Mouse (Mus musculus) cerebellum, adult (tissue): ENCODE measurements around the gene Rem2.

Source experiments
- ATAC-seq: cut with Nextera tagmentation; 2 replicates; pipeline ENCODE4 v1.9.2; 2017; ENCODE audit warnings: mild to moderate bottlenecking, moderate library complexity, mixed read lengths; ENCODE audit not compliant: insufficient number of reproducible peaks, low FRiP score, low TSS enrichment

Gene Rem2

DNA sequence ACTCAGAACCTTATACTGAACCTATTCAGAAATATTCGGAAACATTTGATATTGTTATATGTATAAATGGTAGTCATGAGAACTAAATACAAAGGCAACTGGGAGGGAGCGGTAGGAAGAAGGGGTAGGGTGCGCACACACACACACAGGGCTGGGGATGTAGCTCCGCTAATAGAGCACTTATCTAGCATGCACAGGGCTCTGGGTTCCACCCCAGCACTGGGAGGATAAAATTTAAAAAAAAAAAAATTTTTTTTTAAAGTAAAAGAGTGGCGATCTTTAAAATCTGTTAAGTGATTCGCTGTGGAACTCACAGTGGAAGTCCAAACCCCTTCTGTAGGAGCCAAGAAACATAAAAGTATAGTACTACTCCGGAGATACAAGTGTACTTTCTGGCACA lies 10.0 kb downstream of the Rem2 start:
- no peak for ATAC-seq

DNA sequence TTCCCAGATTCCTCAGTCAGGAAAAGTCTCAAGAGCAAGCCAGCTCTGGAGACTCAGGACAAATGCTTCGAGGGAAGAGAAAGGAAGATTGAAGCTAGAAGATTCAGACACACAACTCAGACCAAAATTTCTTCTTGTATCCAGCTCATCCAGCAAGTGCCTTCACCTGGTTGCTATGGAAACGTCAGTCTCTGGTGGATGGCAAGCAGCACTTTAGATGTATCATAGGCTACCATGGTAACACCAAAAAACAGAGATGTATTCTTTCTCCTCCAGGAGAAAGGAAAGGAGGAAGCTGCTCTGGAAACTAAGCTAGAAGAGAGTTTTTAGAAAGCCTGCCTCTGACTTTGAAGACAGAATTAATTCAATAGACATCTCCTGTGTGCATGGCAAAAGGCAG lies 11.8 kb downstream of the Rem2 start:
- ATAC-seq: no peak

DNA sequence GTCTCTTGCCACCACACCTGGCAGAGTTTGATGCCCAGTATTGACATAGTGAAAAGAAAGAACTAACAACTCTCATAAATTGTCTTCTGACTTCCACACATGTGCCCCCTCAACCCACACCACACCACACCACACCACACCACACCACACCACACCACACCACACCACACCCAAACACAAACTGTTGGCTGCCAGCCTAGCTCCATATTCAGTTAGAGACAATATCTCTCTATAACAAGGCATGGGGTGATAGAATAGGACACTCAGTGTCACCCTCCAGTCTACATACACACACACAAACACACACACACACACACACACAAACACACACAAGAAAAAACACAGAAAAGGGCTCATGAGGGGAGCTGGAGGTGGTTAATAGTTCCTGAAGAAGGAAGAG lies 12.4 kb downstream of the Rem2 start:
- ATAC-seq: no peak

DNA sequence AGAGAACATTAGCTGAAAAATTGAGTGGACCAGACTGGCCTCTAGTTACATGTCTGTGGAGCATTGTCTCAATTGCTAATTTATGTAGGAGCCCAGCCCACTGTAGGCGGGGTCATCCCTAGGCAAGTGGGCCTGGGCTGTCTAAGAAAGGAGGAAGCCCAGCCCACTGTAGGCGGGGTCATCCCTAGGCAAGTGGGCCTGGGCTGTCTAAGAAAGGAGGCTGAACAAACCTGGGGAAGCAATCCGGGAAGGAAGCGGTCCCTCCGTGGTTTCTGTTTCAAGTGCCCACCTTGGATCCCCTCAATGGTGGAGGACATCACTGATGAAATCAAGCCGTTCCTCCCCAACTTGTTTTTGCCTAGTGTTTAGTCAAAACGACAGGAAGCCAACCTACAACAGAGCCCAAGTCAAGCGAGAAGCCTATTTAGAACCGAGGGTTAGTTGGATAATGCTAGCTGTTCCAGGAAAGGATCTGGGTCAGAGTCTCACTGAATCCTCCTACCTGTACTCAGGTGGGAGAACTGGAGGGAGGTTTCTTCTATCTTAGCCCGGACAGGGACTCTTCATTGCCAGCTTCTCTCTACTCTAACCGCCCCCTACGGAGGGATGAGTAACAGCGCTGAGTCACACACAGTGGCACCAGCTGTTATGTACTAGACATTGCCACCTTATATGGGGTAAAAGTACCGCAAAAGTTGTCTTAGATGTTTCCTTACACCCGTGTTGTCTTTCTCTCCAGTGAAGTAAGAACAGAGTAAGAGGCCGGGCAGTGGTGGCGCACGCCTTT lies 16.6 kb downstream of the Rem2 start:
- ATAC-seq: no peak

- no peak for ATAC-seq
These were observed 17.3 kb downstream of the Rem2 start for GRCm38 (mm10) chr14:54493236-54493635.

GRCm38 (mm10) chr14:54494234-54494633 lies 18.3 kb downstream of the Rem2 start:
- peak; percentile 88; the same call in 1 of the 2 replicates for ATAC-seq

GRCm38 (mm10) chr14:54496706-54497105 lies 20.8 kb downstream of the Rem2 start:
- ATAC-seq: no peak

DNA sequence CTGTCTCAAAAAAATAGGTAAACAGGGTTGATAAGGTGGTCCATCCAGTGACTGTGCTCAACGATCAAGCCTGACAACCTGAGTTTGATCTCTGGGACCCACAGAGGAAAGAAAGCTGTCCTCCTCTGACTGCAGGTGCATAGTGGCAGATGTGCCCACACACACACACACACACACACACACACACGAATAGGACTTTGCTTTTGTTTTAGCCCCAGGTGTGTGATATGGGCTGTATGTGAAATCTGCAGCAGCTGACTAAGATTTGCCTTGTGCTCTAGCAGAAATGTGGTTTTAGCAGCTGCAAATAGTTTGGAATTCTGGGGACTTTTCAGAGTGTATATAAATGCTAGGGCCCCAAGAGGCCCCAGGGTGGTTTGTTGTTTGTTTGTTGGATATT lies 23.4 kb downstream of the Rem2 start:
- no peak for ATAC-seq

DNA sequence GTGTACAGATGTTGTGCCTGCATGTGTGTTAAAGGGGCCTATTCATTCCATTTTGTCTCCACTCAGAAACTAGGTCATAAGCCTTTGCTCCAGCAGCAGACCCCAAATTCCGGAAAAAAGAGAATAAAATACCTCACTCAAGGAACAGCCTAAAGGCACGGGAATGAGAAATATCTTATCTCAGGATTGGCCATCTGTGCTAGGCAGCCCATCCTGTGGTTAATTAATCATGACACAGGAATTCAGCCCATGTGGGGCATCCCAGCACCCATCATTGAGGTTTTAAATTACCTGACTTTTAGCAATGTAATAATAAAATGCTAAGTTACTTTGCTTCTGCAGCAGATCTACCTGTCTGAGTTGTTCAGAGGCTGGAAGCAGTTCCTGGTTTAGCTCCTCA lies 25.5 kb downstream of the Rem2 start:
- no peak for ATAC-seq

DNA sequence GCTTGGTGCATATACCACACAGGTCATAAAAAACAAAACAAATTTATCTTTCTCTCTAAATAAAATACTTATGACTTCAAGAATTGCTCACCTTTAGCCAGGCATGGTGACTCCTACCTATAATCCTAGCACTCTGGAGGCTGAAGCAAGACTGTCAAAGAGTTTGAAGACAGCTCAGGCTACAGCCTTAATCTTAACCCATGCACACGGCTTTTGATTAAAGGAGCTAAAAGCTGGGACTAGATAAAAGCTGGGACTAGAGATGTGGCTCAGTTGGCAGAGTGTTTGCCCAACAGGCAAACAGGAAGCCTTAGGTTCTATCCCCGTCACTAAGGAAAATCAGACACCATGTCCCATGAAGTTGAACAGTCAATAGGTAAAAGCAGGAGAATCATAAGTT lies 27.2 kb downstream of the Rem2 start:
- no peak for ATAC-seq

DNA sequence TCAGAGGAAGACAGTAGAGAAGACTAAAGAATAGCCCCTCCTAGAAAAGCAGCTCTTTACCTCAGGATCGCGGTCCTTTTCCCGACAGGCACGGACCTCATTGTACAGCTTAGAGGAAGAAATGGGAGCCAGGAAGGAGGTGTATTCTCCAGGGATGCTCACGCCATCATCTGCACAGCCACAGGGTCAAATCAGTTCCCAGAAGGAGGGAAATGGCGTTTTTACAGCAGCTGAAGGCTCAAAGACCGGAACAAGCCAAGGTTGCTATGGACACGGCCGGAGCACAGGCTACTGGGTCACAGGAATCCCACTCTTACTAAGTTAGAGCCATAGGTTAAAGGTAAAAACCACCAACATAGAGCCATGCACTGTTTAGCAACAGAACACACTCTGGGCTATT lies 33.9 kb downstream of the Rem2 start:
- no peak for ATAC-seq

- no peak for ATAC-seq
These were observed 40.9 kb downstream of the Rem2 start for GRCm38 (mm10) chr14:54516710-54517310.

- no peak for ATAC-seq
These were observed 47.7 kb downstream of the Rem2 start for GRCm38 (mm10) chr14:54523600-54523999.

GRCm38 (mm10) chr14:54527227-54528006 lies 51.5 kb downstream of the Rem2 start:
- ATAC-seq: peak; percentile 77

DNA sequence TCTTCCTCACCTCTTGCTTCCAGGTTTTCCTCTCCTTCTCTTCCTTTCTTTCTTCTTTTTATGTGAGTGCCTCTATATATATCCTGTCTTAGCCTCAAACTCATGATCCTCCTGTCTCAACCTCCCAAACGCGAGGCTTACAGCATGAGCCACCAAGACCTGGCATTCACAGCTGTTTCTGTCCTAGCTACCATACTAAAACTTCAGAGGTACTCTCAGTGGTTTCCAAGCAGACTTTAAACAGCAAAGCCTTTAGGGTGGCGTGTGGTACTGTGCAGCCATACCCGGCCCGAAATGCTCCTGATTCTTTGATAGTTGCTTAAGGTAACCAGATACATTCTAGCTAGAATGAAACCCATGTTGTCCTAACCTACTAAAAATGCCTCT lies 52.1 kb downstream of the Rem2 start:
- 0 out of 2 replicates have a peak, but pooled peaks have one; percentile 23 for ATAC-seq

GRCm38 (mm10) chr14:54528446-54529111 lies 52.7 kb downstream of the Rem2 start:
- ATAC-seq: peak; percentile 65; the same call in 1 of the 2 replicates
